Mouse (Mus musculus): ENCODE measurements around the gene Map4k4. TPM values are rescaled to one million over a fixed set of nuclear protein-coding genes. Genes with fewer than 3 reads are reported as not detected.

Map4k4 gene
- polyA plus RNA-seq, 1 experiment from 2014 or later, result 56.6 TPM

DNA sequence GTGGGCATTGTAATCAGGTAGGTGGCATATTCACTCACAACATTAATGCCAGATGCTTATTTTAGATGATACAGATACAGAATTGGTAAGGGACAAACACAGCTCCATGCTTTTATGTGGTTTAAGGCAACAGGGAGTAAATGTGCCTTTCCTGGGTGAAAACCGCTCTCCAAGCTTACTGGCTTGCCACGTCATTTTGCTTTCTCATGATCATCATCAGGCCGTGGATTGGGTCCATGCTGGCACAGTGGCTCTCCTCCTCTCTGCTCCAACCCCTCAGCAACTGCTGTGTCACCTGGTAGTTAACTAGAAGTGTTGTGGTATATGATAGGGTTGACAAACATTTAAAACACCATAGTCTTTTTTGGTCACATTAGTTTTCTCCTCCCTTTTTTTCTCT is 21.3 kb downstream of the Map4k4 start:
- ATAC-seq (ENCODE audit: low read depth), result no peak
- no peak overlapping the region for H3K4me2 ChIP-seq (ENCODE audit: low read depth, low read length)
- no peaks in the 10 kb centered on the region for H3K27me3 ChIP-seq (ENCODE audit: control insufficient read depth, insufficient read depth, low read length)
- H3K4me1 ChIP-seq (ENCODE audit: control insufficient read depth, insufficient read depth, low read length), result peaks cover 53% of the 10 kb centered on the region
- H3K27ac ChIP-seq (ENCODE audit: low read depth, low read length), result no peak overlapping the region
- H3K9ac ChIP-seq (replicated peaks; ENCODE audit: low read depth, low read length), result no peak overlapping the region
- no peak overlapping the region for H3K4me3 ChIP-seq (ENCODE audit: low read depth, low read length)
- no peaks in the 10 kb centered on the region for H3K9me3 ChIP-seq (ENCODE audit: control insufficient read depth, low read length)
- H3K36me3 ChIP-seq (ENCODE audit: control insufficient read depth, insufficient read depth, low read length), result peaks cover 7% of the 10 kb centered on the region; the same call in 1 of the 2 replicates
- WGBS, result 78% methylated on average over 3 of the region's 3 CpGs

DNA sequence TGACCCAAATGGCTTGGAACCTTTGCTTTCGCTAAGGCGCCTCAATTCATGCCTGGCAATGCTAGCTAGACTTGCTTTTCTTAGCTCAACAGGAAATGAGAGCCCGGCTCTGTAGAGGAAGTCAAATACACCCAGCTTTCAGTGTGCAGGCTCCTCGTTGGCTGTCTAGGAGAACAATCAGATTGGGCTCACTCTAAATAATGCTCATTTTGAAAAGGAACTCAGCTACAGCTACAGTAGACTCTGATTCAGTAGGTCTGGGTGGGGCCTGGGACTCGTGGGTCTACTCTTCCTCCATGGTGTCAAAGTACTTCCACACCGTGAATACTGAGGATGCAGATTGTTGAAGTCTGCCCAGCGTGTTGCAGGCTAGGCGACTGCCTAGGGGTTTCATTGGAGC is 22.0 kb downstream of the Map4k4 start:
- Histone ChIP-seq H3K27ac (ENCODE audit: low read depth, low read length) (no peak overlapping the region), H3K4me1 (ENCODE audit: control insufficient read depth, insufficient read depth, low read length) (peaks cover 58% of the 10 kb centered on the region), H3K4me2 (ENCODE audit: low read depth, low read length) (no peak overlapping the region), H3K9ac (replicated peaks; ENCODE audit: low read depth, low read length) (no peak overlapping the region), H3K9me3 (ENCODE audit: control insufficient read depth, low read length) (no peaks in the 10 kb centered on the region), H3K36me3 (ENCODE audit: control insufficient read depth, insufficient read depth, low read length) (peaks cover 7% of the 10 kb centered on the region; the same call in 1 of the 2 replicates), H3K4me3 (ENCODE audit: low read depth, low read length) (no peak overlapping the region), H3K27me3 (ENCODE audit: control insufficient read depth, insufficient read depth, low read length) (no peaks in the 10 kb centered on the region)
- no peak for ATAC-seq (ENCODE audit: low read depth)
- 48% methylated on average over 8 of the region's 8 CpGs for WGBS

DNA sequence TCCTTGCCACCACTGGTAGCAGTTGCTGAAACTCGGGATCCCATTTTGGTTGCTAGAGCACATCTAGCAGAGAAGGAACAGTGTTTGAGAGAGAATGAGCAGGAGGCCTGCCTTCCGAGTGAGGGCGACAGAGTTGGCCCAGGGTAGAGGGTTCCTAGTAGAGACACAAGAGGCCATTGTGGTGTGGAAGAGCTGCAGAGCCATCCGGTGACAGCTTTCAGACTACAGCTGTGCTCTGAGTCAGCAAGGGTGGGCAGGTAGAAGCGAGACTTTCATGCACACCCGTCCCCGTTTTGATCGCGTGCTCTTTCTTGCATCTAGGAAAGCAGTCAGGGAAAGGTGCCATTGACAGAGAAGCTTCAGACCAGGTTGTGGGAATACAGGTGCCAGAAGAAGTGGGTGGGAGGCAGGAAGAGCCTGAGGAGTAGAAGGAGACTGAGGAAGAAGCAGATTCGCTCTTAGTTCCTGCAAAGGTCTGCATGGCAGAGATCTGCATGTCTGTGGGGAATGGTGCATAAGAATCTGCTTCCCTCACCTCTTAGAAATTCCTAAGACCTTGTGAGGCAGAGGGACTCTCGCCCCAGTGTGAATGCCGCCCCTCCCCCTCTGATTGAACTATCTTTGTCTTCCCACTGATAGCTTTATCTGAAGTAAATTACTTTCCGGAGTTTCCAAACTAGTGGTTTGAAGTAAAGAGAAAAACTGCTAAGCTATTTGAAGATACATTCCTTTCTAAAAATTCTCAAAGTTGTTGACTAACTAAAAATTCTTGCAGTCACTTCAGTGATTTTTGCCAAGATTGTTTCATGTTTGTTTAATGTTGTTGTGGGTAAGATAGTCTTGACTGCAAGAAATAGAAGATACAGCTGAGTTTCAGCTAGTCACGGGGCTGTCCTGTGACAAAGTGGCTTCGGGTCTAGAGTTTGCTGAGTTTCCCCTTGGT is 23.0 kb downstream of the Map4k4 start:
- ATAC-seq (ENCODE audit: low read depth), result no peak
- H3K27me3 ChIP-seq (ENCODE audit: control insufficient read depth, insufficient read depth, low read length), result no peaks in the 10 kb centered on the region
- peak overlapping the region; percentile 3; the same call in 1 of the 2 replicates for H3K27ac ChIP-seq (ENCODE audit: low read depth, low read length)
- H3K9me3 ChIP-seq (ENCODE audit: control insufficient read depth, low read length), result no peaks in the 10 kb centered on the region
- H3K4me3 ChIP-seq (ENCODE audit: low read depth, low read length), result no peak overlapping the region
- no peak overlapping the region for H3K4me2 ChIP-seq (ENCODE audit: low read depth, low read length)
- 27% methylated on average over 15 of the region's 15 CpGs for WGBS
- no peak overlapping the region for H3K9ac ChIP-seq (replicated peaks; ENCODE audit: low read depth, low read length)
- H3K36me3 ChIP-seq (ENCODE audit: control insufficient read depth, insufficient read depth, low read length), result peaks cover 7% of the 10 kb centered on the region; the same call in 1 of the 2 replicates
- peaks cover 59% of the 10 kb centered on the region for H3K4me1 ChIP-seq (ENCODE audit: control insufficient read depth, insufficient read depth, low read length)

DNA sequence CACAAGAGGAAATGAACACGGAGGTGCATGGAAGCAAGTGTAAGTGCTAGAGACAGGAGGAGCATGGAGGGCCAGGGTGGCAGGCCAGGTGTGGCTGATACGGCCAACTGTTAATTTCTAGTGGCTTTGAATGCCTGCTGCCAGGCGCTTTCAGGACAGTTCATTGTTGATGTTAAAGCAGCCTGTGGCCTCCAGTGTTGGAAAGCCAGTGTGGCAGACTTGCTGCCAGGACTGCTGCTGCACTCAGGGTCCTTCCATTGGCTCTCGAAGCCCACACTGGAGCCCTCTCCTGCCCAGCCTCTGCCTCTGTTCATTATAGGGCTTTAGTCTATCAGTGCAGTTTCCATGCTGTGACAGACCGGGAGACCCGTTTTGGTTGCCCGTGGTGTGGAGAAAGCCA is 30.3 kb downstream of the Map4k4 start:
- Histone ChIP-seq H3K4me3 (ENCODE audit: low read depth, low read length) (no peak overlapping the region), H3K27me3 (ENCODE audit: control insufficient read depth, insufficient read depth, low read length) (no peaks in the 10 kb centered on the region), H3K9me3 (ENCODE audit: control insufficient read depth, low read length) (no peaks in the 10 kb centered on the region), H3K4me1 (ENCODE audit: control insufficient read depth, insufficient read depth, low read length) (peaks cover 78% of the 10 kb centered on the region), H3K4me2 (ENCODE audit: low read depth, low read length) (no peak overlapping the region), H3K9ac (replicated peaks; ENCODE audit: low read depth, low read length) (no peak overlapping the region), H3K27ac (ENCODE audit: low read depth, low read length) (no peak overlapping the region), H3K36me3 (ENCODE audit: control insufficient read depth, insufficient read depth, low read length) (no peaks in the 10 kb centered on the region)
- no peak for ATAC-seq (ENCODE audit: low read depth)
- 57% methylated on average over 7 of the region's 7 CpGs for WGBS

DNA sequence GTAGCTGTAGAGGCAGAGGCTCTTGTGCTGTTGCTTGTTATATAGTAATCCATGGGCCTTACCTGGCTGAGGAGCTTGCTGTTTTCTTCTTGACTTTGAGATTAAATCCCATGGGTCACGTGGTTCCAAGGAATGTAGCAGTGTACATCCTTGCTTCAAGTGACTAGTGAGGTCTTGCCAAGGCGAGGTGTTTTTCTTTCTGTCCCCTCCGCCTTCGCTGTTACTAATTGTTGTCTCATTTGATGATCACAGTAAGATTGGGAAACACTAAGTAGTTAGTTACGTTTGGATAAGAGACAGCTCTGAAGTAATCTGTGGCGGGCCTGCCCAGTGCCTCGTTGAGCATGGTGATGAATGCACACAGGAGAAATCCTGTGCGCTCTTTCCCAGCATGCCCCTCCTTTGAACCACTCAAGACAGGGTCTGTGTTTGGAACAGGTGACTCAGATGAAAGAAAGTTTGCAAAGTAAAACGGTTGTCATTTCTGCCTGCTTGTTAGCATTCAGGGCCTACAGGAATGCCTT is 31.6 kb downstream of the Map4k4 start:
- Histone ChIP-seq H3K36me3 (ENCODE audit: control insufficient read depth, insufficient read depth, low read length) (no peaks in the 10 kb centered on the region), H3K9me3 (ENCODE audit: control insufficient read depth, low read length) (no peaks in the 10 kb centered on the region), H3K4me2 (ENCODE audit: low read depth, low read length) (no peak overlapping the region), H3K27ac (ENCODE audit: low read depth, low read length) (no peak overlapping the region), H3K9ac (replicated peaks; ENCODE audit: low read depth, low read length) (no peak overlapping the region), H3K4me1 (ENCODE audit: control insufficient read depth, insufficient read depth, low read length) (peaks cover 84% of the 10 kb centered on the region), H3K27me3 (ENCODE audit: control insufficient read depth, insufficient read depth, low read length) (no peaks in the 10 kb centered on the region), H3K4me3 (ENCODE audit: low read depth, low read length) (no peak overlapping the region)
- WGBS, result 52% methylated on average over 9 of the region's 9 CpGs
- no peak for ATAC-seq (ENCODE audit: low read depth)

DNA sequence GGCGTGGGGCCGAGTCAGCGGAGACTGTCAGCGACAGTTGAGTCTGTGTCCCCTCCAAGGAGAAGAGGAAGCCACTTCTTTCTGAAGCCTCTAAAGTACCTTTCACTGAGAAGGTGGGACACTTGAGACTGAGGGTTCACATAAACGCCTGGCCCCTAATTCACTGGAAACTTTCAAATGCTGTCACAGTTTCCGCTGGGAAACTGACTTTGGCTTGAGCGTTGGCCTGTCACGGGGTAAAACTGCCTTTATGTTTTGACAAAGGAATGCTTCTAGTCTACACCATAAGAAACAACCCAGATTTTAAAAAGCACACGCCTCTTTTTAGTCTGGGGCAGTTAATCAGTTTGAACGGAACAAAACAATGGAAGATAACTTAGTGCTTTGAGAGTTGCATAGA is 32.2 kb downstream of the Map4k4 start:
- Histone ChIP-seq H3K4me1 (ENCODE audit: control insufficient read depth, insufficient read depth, low read length) (peaks cover 85% of the 10 kb centered on the region), H3K4me2 (ENCODE audit: low read depth, low read length) (no peak overlapping the region), H3K4me3 (ENCODE audit: low read depth, low read length) (no peak overlapping the region), H3K27ac (ENCODE audit: low read depth, low read length) (no peak overlapping the region), H3K9me3 (ENCODE audit: control insufficient read depth, low read length) (no peaks in the 10 kb centered on the region), H3K36me3 (ENCODE audit: control insufficient read depth, insufficient read depth, low read length) (no peaks in the 10 kb centered on the region), H3K9ac (replicated peaks; ENCODE audit: low read depth, low read length) (no peak overlapping the region), H3K27me3 (ENCODE audit: control insufficient read depth, insufficient read depth, low read length) (no peaks in the 10 kb centered on the region)
- no peak for ATAC-seq (ENCODE audit: low read depth)
- WGBS, result 44% methylated on average over 10 of the region's 10 CpGs

DNA sequence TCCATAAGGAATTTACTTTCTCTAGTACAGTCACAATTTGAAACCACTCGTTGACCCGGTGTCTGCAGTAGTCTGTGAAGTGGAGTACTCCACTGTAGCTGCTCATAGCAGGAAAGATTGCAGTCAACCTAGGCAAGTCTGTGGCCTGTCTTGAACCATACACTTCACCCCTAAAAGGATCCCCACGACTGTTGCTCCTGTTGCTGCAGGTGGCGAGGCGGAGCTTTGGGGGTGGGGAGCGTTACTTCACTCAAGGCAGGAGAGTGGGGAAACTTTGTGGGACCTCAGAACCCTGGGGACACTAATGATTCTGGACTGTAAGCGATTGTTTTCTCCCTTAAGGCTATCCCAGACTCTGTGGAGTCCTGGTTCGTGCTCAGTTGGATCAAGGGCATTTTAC is 34.2 kb downstream of the Map4k4 start:
- Histone ChIP-seq H3K9me3 (ENCODE audit: control insufficient read depth, low read length) (no peaks in the 10 kb centered on the region), H3K9ac (replicated peaks; ENCODE audit: low read depth, low read length) (no peak overlapping the region), H3K27ac (ENCODE audit: low read depth, low read length) (no peak overlapping the region), H3K4me3 (ENCODE audit: low read depth, low read length) (no peak overlapping the region), H3K4me2 (ENCODE audit: low read depth, low read length) (peak overlapping the region; percentile 39; the same call in 1 of the 2 replicates), H3K27me3 (ENCODE audit: control insufficient read depth, insufficient read depth, low read length) (no peaks in the 10 kb centered on the region), H3K4me1 (ENCODE audit: control insufficient read depth, insufficient read depth, low read length) (peaks cover 84% of the 10 kb centered on the region), H3K36me3 (ENCODE audit: control insufficient read depth, insufficient read depth, low read length) (no peaks in the 10 kb centered on the region)
- no peak for ATAC-seq (ENCODE audit: low read depth)
- 18% methylated on average over 8 of the region's 8 CpGs for WGBS

DNA sequence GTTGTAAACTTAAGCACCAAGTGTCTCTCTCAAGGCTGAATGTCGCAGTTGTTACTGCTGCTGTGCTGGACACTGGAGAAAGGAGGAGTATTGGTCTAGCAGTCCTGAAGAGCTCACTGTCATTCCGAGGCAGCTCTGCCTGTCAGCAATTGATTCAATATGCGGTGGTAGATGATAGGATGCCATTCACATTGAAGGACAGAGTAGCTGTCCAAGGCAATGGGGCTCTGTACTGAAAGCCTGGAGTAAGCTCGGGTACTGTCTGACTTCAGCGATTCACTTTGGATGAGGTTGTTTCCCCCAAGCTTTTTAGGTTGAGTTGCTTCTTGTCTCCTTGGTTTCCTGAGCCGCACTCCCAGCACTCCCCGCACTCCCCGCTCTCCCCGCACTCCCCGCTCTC is 34.9 kb downstream of the Map4k4 start:
- H3K4me3 ChIP-seq (ENCODE audit: low read depth, low read length), result no peak overlapping the region; the same call in 1 of the 2 replicates
- H3K36me3 ChIP-seq (ENCODE audit: control insufficient read depth, insufficient read depth, low read length), result no peaks in the 10 kb centered on the region
- 0 out of 2 replicates have a peak overlapping the region, but pooled peaks have one; percentile 28 for H3K9ac ChIP-seq (replicated peaks; ENCODE audit: low read depth, low read length)
- H3K4me2 ChIP-seq (ENCODE audit: low read depth, low read length), result peak overlapping the region; percentile 39
- H3K27ac ChIP-seq (ENCODE audit: low read depth, low read length), result no peak overlapping the region
- whole genome bisulfite sequencing, result under 1% methylated on average over 10 of the region's 10 CpGs
- H3K27me3 ChIP-seq (ENCODE audit: control insufficient read depth, insufficient read depth, low read length), result no peaks in the 10 kb centered on the region
- no peak for ATAC-seq (ENCODE audit: low read depth)
- peaks cover 80% of the 10 kb centered on the region for H3K4me1 ChIP-seq (ENCODE audit: control insufficient read depth, insufficient read depth, low read length)
- no peaks in the 10 kb centered on the region for H3K9me3 ChIP-seq (ENCODE audit: control insufficient read depth, low read length)

DNA sequence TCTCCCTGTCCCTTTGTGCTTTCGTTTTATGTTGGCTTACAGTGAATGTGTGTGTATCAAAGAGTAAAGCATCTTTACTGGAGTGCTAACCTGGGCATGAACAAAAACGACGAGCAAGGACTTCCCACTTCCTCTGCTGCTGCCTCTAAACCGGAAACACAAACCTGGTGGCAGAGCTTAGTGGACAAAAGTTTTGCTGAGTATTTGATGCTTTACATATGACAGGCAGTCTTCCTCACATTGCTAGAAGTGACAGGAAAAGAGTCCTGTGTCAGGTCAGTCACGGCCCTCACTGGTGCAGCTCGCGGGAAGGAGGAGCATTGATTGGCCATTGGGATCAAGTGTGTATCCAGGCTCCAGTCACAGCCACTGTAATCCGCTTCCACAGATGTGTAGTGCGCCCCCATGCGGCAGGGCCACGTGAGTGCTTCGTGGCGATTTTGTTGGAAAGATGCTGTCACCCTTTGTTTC is 35.7 kb downstream of the Map4k4 start:
- Histone ChIP-seq H3K4me2 (ENCODE audit: low read depth, low read length) (peak overlapping the region; percentile 39), H3K9me3 (ENCODE audit: control insufficient read depth, low read length) (no peaks in the 10 kb centered on the region), H3K27me3 (ENCODE audit: control insufficient read depth, insufficient read depth, low read length) (no peaks in the 10 kb centered on the region), H3K36me3 (ENCODE audit: control insufficient read depth, insufficient read depth, low read length) (no peaks in the 10 kb centered on the region), H3K27ac (ENCODE audit: low read depth, low read length) (peak overlapping the region; percentile 16; the same call in 1 of the 2 replicates), H3K9ac (replicated peaks; ENCODE audit: low read depth, low read length) (no peak overlapping the region), H3K4me3 (ENCODE audit: low read depth, low read length) (peak overlapping the region; percentile 16), H3K4me1 (ENCODE audit: control insufficient read depth, insufficient read depth, low read length) (peaks cover 80% of the 10 kb centered on the region)
- ATAC-seq (ENCODE audit: low read depth), result peak; percentile 35; the same call in 1 of the 2 replicates
- under 1% methylated on average over 13 of the region's 13 CpGs for whole genome bisulfite sequencing

All from neural tube, embryonic 14.5 days (tissue).